Mouse (Mus musculus) brain, embryonic 14.5 days (tissue): ENCODE measurements at regions not wholly inside any gene's neighbourhood (a gene's known extent, or its start where the extent isn't known, plus 50 kb on each side); places are given as distances from the start of the nearest gene placed in this dataset.

Source experiments
- CTCF ChIP-seq: fragments of 200-500 bp; IDR thresholded peaks from 2 replicates; pipeline ENCODE4 v1.5.1; 2012; ENCODE audit warnings: inconsistent platforms, mild to moderate bottlenecking, moderate library complexity, borderline replicate concordance; ENCODE audit not compliant: insufficient read depth, insufficient read length; ENCODE audit errors: extremely low read depth
- POLR2A ChIP-seq: fragments of 200-500 bp; IDR thresholded peaks from 2 replicates; pipeline ENCODE4 v1.6.1; 2012; ENCODE audit warnings: mild to moderate bottlenecking, inconsistent platforms, borderline replicate concordance; ENCODE audit not compliant: poor library complexity, insufficient read depth, insufficient read length, severe bottlenecking; ENCODE audit errors: extremely low read depth

DNA sequence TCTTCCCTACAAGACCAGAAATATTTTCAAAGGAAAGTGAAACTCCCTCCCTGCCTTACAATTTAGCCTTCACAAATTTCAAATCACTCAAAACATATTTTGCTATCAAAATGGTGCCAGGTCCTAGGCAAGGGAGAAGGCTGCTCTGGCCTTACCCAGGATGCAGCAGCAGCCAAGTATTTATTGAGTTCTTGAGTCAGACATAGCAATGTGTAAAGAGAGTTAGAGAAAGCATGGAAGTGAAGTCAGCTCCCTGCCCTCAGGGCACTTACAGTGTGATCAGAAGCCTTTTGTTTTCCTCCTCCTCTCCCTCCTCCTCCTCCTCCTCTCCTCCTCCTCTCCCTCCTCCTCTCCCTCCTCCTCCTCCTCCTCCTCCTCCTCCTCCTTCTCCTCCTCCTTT, 194.6 kb upstream of the Sox9 start:
- TF ChIP-seq CTCF: no peak
- no peak for TF ChIP-seq POLR2A
